Mouse (Mus musculus) liver, embryonic 16.5 days (tissue): ENCODE data around the gene Mefv. TPM values are rescaled to one million over a fixed set of nuclear protein-coding genes. Genes with fewer than 3 reads are reported as not detected.
A peak's percentile ranks its signal among the peaks of the same experiment; 100 is the strongest.

Experiments used
- ATAC-seq: fragments of 200-750 bp; cut with Nextera tagmentation; 2 replicates; pipeline ENCODE4 v1.8.0; 2017; ENCODE audit warnings: low read depth, mild to moderate bottlenecking, moderate number of reproducible peaks, moderate library complexity
- H3K27ac ChIP-seq: fragments of 300-500 bp; sonication (generic); 2 replicates; pipeline ENCODE4 v1.5.1; 2014; ENCODE audit warnings: mild to moderate bottlenecking, low read length
- H3K27me3 ChIP-seq: fragments of 300-500 bp; sonication (generic); 2 replicates; pipeline ENCODE4 v1.6.1; 2014; ENCODE audit warnings: low read depth, low read length, mixed read lengths; ENCODE audit not compliant: control insufficient read depth, insufficient read depth
- H3K36me3 ChIP-seq: fragments of 300-500 bp; sonication (generic); 2 replicates; pipeline ENCODE4 v1.6.1; 2014; ENCODE audit warnings: mild to moderate bottlenecking; ENCODE audit not compliant: control insufficient read depth, insufficient read depth
- H3K4me1 ChIP-seq: fragments of 300-500 bp; sonication (generic); 2 replicates; pipeline ENCODE4 v1.6.1; 2014; ENCODE audit warnings: low read depth, low read length, mixed read lengths; ENCODE audit not compliant: control insufficient read depth
- H3K4me2 ChIP-seq: fragments of 300-500 bp; sonication (generic); 2 replicates; pipeline ENCODE4 v1.6.1; 2014; ENCODE audit warnings: low read depth, low read length, mixed read lengths
- H3K4me3 ChIP-seq: fragments of 300-500 bp; sonication (generic); 2 replicates; pipeline ENCODE4 v1.5.1; 2014; ENCODE audit warnings: low read depth, mild to moderate bottlenecking, low read length
- H3K9ac ChIP-seq: fragments of 300-500 bp; sonication (generic); 2 replicates; pipeline ENCODE4 v1.6.1; 2014; ENCODE audit warnings: low read depth, low read length
- H3K9me3 ChIP-seq: fragments of 300-500 bp; sonication (generic); replicated peaks from 2 replicates; pipeline ENCODE4 v1.6.1; 2016; ENCODE audit warnings: low read length; ENCODE audit not compliant: control insufficient read depth
- WGBS: fragments of 180-500 bp; shearing (Covaris S2); extraction: QIAGEN DNeasy Blood & Tissue Kit; methylation state at CpG from one replicate; pipeline ENCODE4 v1.1.7; 2014; ENCODE audit not compliant: insufficient replicate concordance; 5-methylcytosine and 5-hydroxymethylcytosine counted together
- polyA plus RNA-seq: library from polyadenylated mRNA; unstranded; fragments of >200 nt; fragmentation: Nextera tagmentation; extraction: Ambion mirVana; gene quantifications from 2 replicates; pipeline ENCODE4 v1.2.1, GENCODE M21; 2015

Gene Mefv
- 0.45 and 0.51 TPM in 2 replicates for polyA plus RNA-seq

- Histone ChIP-seq H3K4me3 (no peak within 1 kb of the TSS), H3K36me3 (no peaks in the 10 kb centered on the region), H3K27me3 (no peaks in the 10 kb centered on the region), H3K27ac (no peak within 1 kb of the TSS), H3K4me1 (no peaks in the 10 kb centered on the region), H3K9me3 (no peaks in the 10 kb centered on the region), H3K4me2 (no peak within 1 kb of the TSS), H3K9ac (no peak within 1 kb of the TSS)
- ATAC-seq = no peak
- 61% methylated on average over 6 of the region's 6 CpGs for WGBS
Measured at GRCm38 (mm10) chr16:3717980-3718379, at the start of gene Mefv. TSS of gene Mefv (minus strand) at chr16:3718097.

GRCm38 (mm10) chr16:3748976-3749375, 31.1 kb upstream of the Mefv start:
- no peak for ATAC-seq
- H3K27me3 ChIP-seq = no peaks in the 10 kb centered on the region
- no peak overlapping the region for H3K27ac ChIP-seq
- no peak overlapping the region for H3K4me3 ChIP-seq
- H3K36me3 ChIP-seq = peaks cover 49% of the 10 kb centered on the region
- H3K9me3 ChIP-seq = peaks cover 9% of the 10 kb centered on the region
- H3K4me2 ChIP-seq = no peak overlapping the region
- H3K9ac ChIP-seq = no peak overlapping the region
- 85% methylated on average over 3 of the region's 3 CpGs for WGBS
- H3K4me1 ChIP-seq = peaks cover 16% of the 10 kb centered on the region

- 70% methylated on average over 4 of the region's 4 CpGs for WGBS
- peak overlapping the region; percentile 1; the same call in 1 of the 2 replicates for H3K9ac ChIP-seq
- H3K4me3 ChIP-seq = peak overlapping the region; percentile 87
- H3K4me2 ChIP-seq = peak overlapping the region; percentile 92
- no peak overlapping the region for H3K27ac ChIP-seq
- peaks cover 40% of the 10 kb centered on the region for H3K36me3 ChIP-seq
- no peaks in the 10 kb centered on the region for H3K27me3 ChIP-seq
- peaks cover 9% of the 10 kb centered on the region for H3K9me3 ChIP-seq
- peaks cover 22% of the 10 kb centered on the region for H3K4me1 ChIP-seq
- ATAC-seq = no peak
Measured at GRCm38 (mm10) chr16:3745656-3746055, 27.8 kb upstream of the Mefv start.

GRCm38 (mm10) chr16:3744186-3744700, 26.3 kb upstream of the Mefv start:
- Histone ChIP-seq H3K4me1 (peaks cover 22% of the 10 kb centered on the region), H3K4me2 (peak overlapping the region; percentile 92), H3K4me3 (peak overlapping the region; percentile 87), H3K27me3 (no peaks in the 10 kb centered on the region), H3K27ac (peak overlapping the region; percentile 86), H3K36me3 (peaks cover 28% of the 10 kb centered on the region), H3K9me3 (peaks cover 5% of the 10 kb centered on the region), H3K9ac (peak overlapping the region; percentile 84)
- ATAC-seq = peak; percentile 35
- WGBS = under 1% methylated on average over 32 of the region's 32 CpGs

- Histone ChIP-seq H3K9ac (peak within 1 kb of the TSS; percentile 84), H3K4me2 (peak within 1 kb of the TSS; percentile 92), H3K27me3 (no peaks in the 10 kb centered on the region), H3K4me1 (peaks cover 22% of the 10 kb centered on the region), H3K27ac (peak within 1 kb of the TSS; percentile 88), H3K4me3 (peak within 1 kb of the TSS; percentile 87), H3K36me3 (peaks cover 22% of the 10 kb centered on the region), H3K9me3 (peaks cover 1% of the 10 kb centered on the region; the same call in 1 of the 2 replicates)
- ATAC-seq = peak; percentile 97
- 0% methylated on average over 42 of the region's 42 CpGs for WGBS
Measured at GRCm38 (mm10) chr16:3743503-3744185, 25.7 kb upstream of the Mefv start, which contains the start of gene Zfp263. TSS of gene Zfp263 (plus strand) at chr16:3744093.

- no peak overlapping the region for H3K4me2 ChIP-seq
- 93% methylated on average over 6 of the region's 6 CpGs for WGBS
- H3K9me3 ChIP-seq = no peaks in the 10 kb centered on the region
- no peak overlapping the region for H3K9ac ChIP-seq
- H3K36me3 ChIP-seq = peaks cover 13% of the 10 kb centered on the region
- H3K4me3 ChIP-seq = no peak overlapping the region
- no peaks in the 10 kb centered on the region for H3K27me3 ChIP-seq
- ATAC-seq = no peak
- no peak overlapping the region for H3K27ac ChIP-seq
- peaks cover 22% of the 10 kb centered on the region for H3K4me1 ChIP-seq
Measured at GRCm38 (mm10) chr16:3742466-3742865, 24.6 kb upstream of the Mefv start.

GRCm38 (mm10) chr16:3733198-3733732, 15.4 kb upstream of the Mefv start:
- ATAC-seq = no peak
- H3K27ac ChIP-seq = no peak overlapping the region
- H3K9ac ChIP-seq = no peak overlapping the region
- H3K9me3 ChIP-seq = no peaks in the 10 kb centered on the region
- no peaks in the 10 kb centered on the region for H3K36me3 ChIP-seq
- WGBS = 45% methylated on average over 1 of the region's 1 CpGs
- no peaks in the 10 kb centered on the region for H3K4me1 ChIP-seq
- H3K4me3 ChIP-seq = no peak overlapping the region
- no peaks in the 10 kb centered on the region for H3K27me3 ChIP-seq
- no peak overlapping the region for H3K4me2 ChIP-seq

GRCm38 (mm10) chr16:3732612-3733011, 14.7 kb upstream of the Mefv start:
- Histone ChIP-seq H3K4me3 (no peak overlapping the region), H3K9me3 (no peaks in the 10 kb centered on the region), H3K27me3 (no peaks in the 10 kb centered on the region), H3K27ac (no peak overlapping the region), H3K4me2 (no peak overlapping the region), H3K4me1 (no peaks in the 10 kb centered on the region), H3K9ac (no peak overlapping the region), H3K36me3 (no peaks in the 10 kb centered on the region)
- no peak for ATAC-seq
- WGBS = 37% methylated on average over 4 of the region's 4 CpGs
